Mouse (Mus musculus) forebrain, postnatal 0 days (tissue): ENCODE results near the gene Hltf. TPM values are rescaled to one million over a fixed set of nuclear protein-coding genes. Genes with fewer than 3 reads are reported as not detected.
A peak's percentile ranks its signal among the peaks of the same experiment; 100 is the strongest.

Source experiments
- ATAC-seq: fragments of 200-750 bp; cut with Nextera tagmentation; 2 replicates; pipeline ENCODE4 v1.8.0; 2017; ENCODE audit warnings: mild to moderate bottlenecking, moderate library complexity
- DNase-seq: peaks from one replicate; pipeline ENCODE4 v3.0.0-alpha.2; 2015
- H3K27ac ChIP-seq: fragments of 300-500 bp; sonication (generic); 2 replicates; pipeline ENCODE4 v1.5.1; 2014; ENCODE audit warnings: low read depth, mild to moderate bottlenecking, antibody characterized with exemption, low read length, moderate library complexity, mixed read lengths
- H3K27me3 ChIP-seq: fragments of 300-500 bp; sonication (generic); 2 replicates; pipeline ENCODE4 v1.6.1; 2014; ENCODE audit warnings: mild to moderate bottlenecking, low read length, mixed read lengths; ENCODE audit not compliant: insufficient read depth
- H3K36me3 ChIP-seq: fragments of 300-500 bp; sonication (generic); 2 replicates; pipeline ENCODE4 v1.6.1; 2014; ENCODE audit warnings: mild to moderate bottlenecking, moderate library complexity; ENCODE audit not compliant: insufficient read depth
- H3K4me1 ChIP-seq: fragments of 300-500 bp; sonication (generic); 2 replicates; pipeline ENCODE4 v1.6.1; 2014; ENCODE audit warnings: antibody characterized with exemption; ENCODE audit not compliant: insufficient read depth
- H3K4me2 ChIP-seq: fragments of 300-500 bp; sonication (generic); 2 replicates; pipeline ENCODE4 v1.6.1; 2014; ENCODE audit warnings: low read depth, mild to moderate bottlenecking, moderate library complexity
- H3K4me3 ChIP-seq: fragments of 300-500 bp; sonication (generic); 2 replicates; pipeline ENCODE4 v1.5.1; 2014; ENCODE audit warnings: low read depth, low read length, mixed read lengths
- H3K9ac ChIP-seq: fragments of 300-500 bp; sonication (generic); 2 replicates; pipeline ENCODE4 v1.6.1; 2014; ENCODE audit warnings: mild to moderate bottlenecking
- H3K9me3 ChIP-seq: fragments of 300-500 bp; sonication (generic); 2 replicates; pipeline ENCODE4 v1.6.1; 2016; ENCODE audit warnings: low read length
- CTCF ChIP-seq: sonication (generic); IDR thresholded peaks from 2 replicates; pipeline ENCODE4 v1.5.1; 2016; ENCODE audit warnings: antibody characterized with exemption, control low read depth, low read depth
- WGBS: fragments of 180-500 bp; shearing (Covaris S2); extraction: QIAGEN DNeasy Blood & Tissue Kit; methylation state at CpG from one replicate; pipeline ENCODE4 v1.1.7; 2014; 5-methylcytosine and 5-hydroxymethylcytosine counted together
- polyA plus RNA-seq: library from polyadenylated mRNA; unstranded; fragments of >200 nt; fragmentation: Nextera tagmentation; extraction: Ambion mirVana; gene quantifications from 2 replicates; pipeline ENCODE4 v1.2.1, GENCODE M21; 2015
- total RNA-seq: library from RNA; depleted of rRNA; stranded (reverse); fragments of >200 nt; gene quantifications from 2 replicates; pipeline ENCODE4 v1.2.3, GENCODE M21; 2014

Gene Hltf
- total and polyA plus RNA-seq, 2 experiments from 2014 or later, result 8.0 to 16.2 TPM

DNA sequence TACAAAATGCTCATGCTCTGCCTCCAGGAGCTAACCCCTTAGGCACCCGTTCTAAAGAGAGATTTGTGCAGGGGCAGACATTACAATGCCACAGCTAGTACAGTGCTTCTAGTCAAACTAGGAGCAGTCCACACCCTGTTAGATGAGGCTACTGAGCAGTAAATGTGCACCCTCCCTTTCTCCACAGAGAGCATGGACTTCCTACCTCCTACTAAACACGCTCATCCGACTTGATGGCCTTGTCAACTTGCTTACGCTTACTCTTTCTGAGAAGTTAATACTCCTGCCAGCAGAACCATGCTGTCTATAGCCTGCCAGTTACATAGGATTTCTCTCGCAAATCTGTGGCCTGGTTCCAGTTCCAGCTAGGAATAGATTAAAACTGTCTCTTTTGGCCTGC, 68.0 kb downstream of the Hltf start:
- ATAC-seq (peak; percentile 23), DNase-seq (no peak)
- WGBS, result 82% methylated on average over 5 of the region's 5 CpGs
- Histone ChIP-seq H3K27ac (no peak overlapping the region), H3K9ac (no peak overlapping the region), H3K36me3 (peaks cover 4% of the 10 kb centered on the region; the same call in 1 of the 2 replicates), H3K27me3 (no peaks in the 10 kb centered on the region), H3K4me3 (no peak overlapping the region), H3K4me1 (no peaks in the 10 kb centered on the region), H3K9me3 (no peaks in the 10 kb centered on the region), H3K4me2 (no peak overlapping the region)
- TF ChIP-seq CTCF, result no peak

- 0 out of 2 replicates have a peak, but pooled peaks have one; percentile 9 for TF ChIP-seq CTCF
- DNase-seq, result no peak
- WGBS, result 63% methylated on average over 2 of the region's 2 CpGs
- no peaks in the 10 kb centered on the region for H3K4me1 ChIP-seq
- no peak overlapping the region for H3K9ac ChIP-seq
- no peaks in the 10 kb centered on the region for H3K27me3 ChIP-seq
- H3K4me2 ChIP-seq, result no peak overlapping the region
- H3K9me3 ChIP-seq, result no peaks in the 10 kb centered on the region
- peaks cover 4% of the 10 kb centered on the region; the same call in 1 of the 2 replicates for H3K36me3 ChIP-seq
- no peak overlapping the region for H3K4me3 ChIP-seq
- no peak overlapping the region for H3K27ac ChIP-seq
- no peak for ATAC-seq
Measured at GRCm38 (mm10) chr3:20127047-20127595, 69.5 kb downstream of the Hltf start.

DNA sequence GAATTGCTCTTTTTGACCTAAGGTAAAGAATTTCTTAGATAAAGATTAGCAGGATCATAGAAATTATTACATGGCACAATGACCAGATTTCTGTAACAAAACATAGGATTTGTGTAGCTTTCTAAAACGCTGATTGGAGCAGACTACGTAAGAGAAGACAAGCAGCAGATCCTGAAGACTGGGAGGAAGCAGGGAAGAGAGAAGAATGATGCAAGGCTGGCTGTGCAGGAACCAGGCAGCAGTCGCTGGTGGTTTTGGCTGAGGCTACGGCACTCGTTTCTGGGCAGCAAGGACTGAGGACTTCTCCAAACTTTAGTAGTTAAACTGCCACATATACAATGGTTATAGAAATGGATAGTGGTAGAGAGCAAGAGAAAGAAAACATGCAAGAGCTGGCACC, 71.9 kb downstream of the Hltf start:
- TF ChIP-seq CTCF, result no peak
- DNase-seq, result no peak
- no peak overlapping the region for H3K9ac ChIP-seq
- H3K4me1 ChIP-seq, result no peaks in the 10 kb centered on the region
- no peak overlapping the region for H3K27ac ChIP-seq
- no peak for ATAC-seq
- no peak overlapping the region for H3K4me2 ChIP-seq
- H3K9me3 ChIP-seq, result no peaks in the 10 kb centered on the region
- no peaks in the 10 kb centered on the region for H3K36me3 ChIP-seq
- H3K27me3 ChIP-seq, result no peaks in the 10 kb centered on the region
- H3K4me3 ChIP-seq, result no peak overlapping the region
- WGBS, result 90% methylated on average over 5 of the region's 5 CpGs

DNA sequence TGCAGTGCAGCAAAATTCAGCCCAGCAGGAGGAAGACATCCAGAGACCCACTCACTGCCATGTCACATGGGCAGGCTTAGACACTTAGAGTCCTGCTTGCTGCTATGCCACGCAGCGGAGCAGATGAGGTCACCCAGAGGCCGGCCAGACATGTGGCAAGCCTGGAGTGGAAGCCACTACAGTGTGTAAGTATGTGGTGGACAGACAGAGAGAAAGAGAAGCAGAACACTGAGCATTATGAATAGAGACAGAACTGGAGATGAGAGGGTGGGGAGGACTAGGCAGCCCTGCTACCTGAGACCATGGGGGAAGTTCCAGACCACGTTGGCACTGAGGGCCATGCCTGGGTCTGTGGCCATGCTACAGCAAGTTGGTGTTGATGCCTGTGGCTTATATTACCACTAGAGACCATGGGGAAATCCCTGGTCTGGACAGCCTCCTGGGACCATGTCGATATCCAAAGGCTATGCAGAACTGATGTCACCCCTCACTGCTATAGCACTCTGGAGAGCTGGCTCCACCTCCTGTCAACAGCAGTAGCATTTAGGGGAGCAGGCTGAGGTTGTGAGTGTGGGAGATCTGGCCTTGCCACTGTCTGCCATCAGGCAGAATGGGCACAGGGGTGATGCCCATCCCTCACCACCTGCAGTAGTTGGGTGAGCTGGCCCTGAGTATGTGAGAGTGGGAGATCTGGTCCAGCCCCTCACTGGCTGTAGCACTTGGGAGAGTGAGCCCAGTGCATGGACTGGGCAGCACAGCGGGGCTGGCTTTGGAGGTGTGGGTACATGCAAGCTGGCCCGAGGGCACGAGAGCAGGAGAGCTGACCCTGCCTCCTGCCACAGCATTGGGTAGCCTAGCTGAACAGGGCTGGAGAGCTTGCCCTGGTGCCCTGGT, 73.1 kb downstream of the Hltf start:
- 96% methylated on average over 8 of the region's 8 CpGs for WGBS
- TF ChIP-seq CTCF, result no peak
- Histone ChIP-seq H3K4me1 (no peaks in the 10 kb centered on the region), H3K36me3 (no peaks in the 10 kb centered on the region), H3K9ac (no peak overlapping the region), H3K4me2 (no peak overlapping the region), H3K27ac (no peak overlapping the region), H3K9me3 (no peaks in the 10 kb centered on the region), H3K4me3 (no peak overlapping the region), H3K27me3 (no peaks in the 10 kb centered on the region)
- ATAC-seq (no peak), DNase-seq (no peak)

DNA sequence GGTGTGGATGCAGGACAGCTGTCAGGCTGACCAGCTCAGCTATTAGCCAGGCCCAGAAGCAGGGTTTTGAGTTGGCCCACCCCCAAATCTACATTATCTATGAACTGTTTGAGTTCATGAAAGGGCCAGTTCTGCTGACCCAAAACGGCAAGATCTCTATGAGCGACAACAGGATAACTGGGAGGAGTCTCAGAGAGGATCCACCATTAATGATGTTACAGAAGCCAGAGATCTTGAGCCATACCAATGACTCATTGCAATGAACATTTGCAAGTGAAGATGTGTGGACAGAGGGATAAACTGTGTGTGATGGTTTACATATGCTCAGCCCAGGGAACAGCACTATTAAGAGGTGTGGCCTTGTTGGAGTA, 73.7 kb downstream of the Hltf start:
- H3K4me2 ChIP-seq, result no peak overlapping the region
- no peaks in the 10 kb centered on the region for H3K4me1 ChIP-seq
- 0 out of 2 replicates have a peak, but pooled peaks cover under 1% of the 10 kb centered on the region for H3K36me3 ChIP-seq
- 93% methylated on average over 2 of the region's 2 CpGs for WGBS
- no peaks in the 10 kb centered on the region for H3K27me3 ChIP-seq
- no peak for ATAC-seq
- H3K9me3 ChIP-seq, result no peaks in the 10 kb centered on the region
- no peak for TF ChIP-seq CTCF
- no peak overlapping the region for H3K27ac ChIP-seq
- no peak overlapping the region for H3K4me3 ChIP-seq
- no peak overlapping the region for H3K9ac ChIP-seq
- no peak for DNase-seq

DNA sequence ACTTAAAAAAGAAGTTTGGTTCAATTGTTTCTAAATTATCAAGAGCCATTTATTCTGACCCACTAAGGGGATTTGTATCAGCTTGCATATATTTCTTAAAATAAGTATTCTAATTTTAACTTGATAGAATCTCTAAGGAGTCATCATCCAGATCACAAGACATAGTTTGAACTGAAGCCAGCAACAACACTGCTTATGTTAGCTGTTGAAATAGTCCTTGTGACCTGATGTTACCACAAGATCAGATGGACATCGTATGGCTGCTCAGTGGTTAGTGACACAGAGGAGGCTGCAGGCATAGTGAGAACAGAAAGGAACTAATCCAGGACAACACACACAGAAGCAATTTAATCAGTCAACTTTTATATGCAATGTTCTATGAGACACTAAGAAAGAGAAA, 75.1 kb downstream of the Hltf start:
- Histone ChIP-seq H3K4me3 (no peak overlapping the region), H3K36me3 (0 out of 2 replicates have a peak, but pooled peaks cover 3% of the 10 kb centered on the region), H3K9me3 (no peaks in the 10 kb centered on the region), H3K4me2 (no peak overlapping the region), H3K27ac (no peak overlapping the region), H3K9ac (no peak overlapping the region), H3K27me3 (no peaks in the 10 kb centered on the region), H3K4me1 (no peaks in the 10 kb centered on the region)
- WGBS, result 88% methylated on average over 1 of the region's 1 CpGs
- no peak for TF ChIP-seq CTCF
- ATAC-seq (no peak), DNase-seq (no peak)

DNA sequence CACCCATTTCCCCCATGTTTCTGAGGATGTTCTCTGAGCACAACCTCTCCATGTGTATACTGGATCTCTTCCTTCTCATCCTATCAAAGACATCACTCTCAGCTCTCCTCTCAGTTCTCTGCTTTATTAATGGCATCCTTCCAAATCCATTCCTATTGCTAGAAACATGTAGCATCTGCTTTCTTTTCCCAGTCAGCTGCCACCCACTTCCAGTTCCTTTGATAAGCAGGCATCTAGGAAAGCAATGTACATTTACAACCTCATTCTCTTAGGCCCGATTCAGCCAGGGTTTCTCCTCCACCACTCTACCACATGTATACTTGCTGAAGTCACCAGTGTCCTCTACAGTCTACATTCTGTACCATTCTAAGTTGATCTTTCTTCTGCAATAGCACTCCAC, 76.1 kb downstream of the Hltf start:
- H3K9me3 ChIP-seq, result no peaks in the 10 kb centered on the region
- no peak overlapping the region for H3K27ac ChIP-seq
- H3K9ac ChIP-seq, result no peak overlapping the region
- DNase-seq, result no peak
- 78% methylated on average over 1 of the region's 1 CpGs for WGBS
- ATAC-seq, result no peak
- no peaks in the 10 kb centered on the region for H3K4me1 ChIP-seq
- 0 out of 2 replicates have a peak, but pooled peaks cover 3% of the 10 kb centered on the region for H3K36me3 ChIP-seq
- no peaks in the 10 kb centered on the region for H3K27me3 ChIP-seq
- TF ChIP-seq CTCF, result no peak
- no peak overlapping the region for H3K4me3 ChIP-seq
- H3K4me2 ChIP-seq, result no peak overlapping the region
